Mouse (Mus musculus) stomach, postnatal 0 days (tissue): ENCODE results near the gene Syngr1.

ENCODE experiments used
- CTCF ChIP-seq: IDR thresholded peaks from 2 replicates; pipeline ENCODE4 v1.5.1; 2016; ENCODE audit warnings: antibody characterized with exemption, low read depth, mild to moderate bottlenecking, moderate library complexity
- EP300 ChIP-seq: optimal IDR thresholded peaks from 2 replicates; pipeline ENCODE3; 2016; ENCODE audit warnings: antibody characterized with exemption

- TF ChIP-seq CTCF: no peak
- TF ChIP-seq EP300: no peak
Observed at GRCm38 (mm10) chr15:80157197-80157943, 66.2 kb downstream of the Syngr1 start.
